Mouse (Mus musculus) spleen, adult 2 months (tissue): ENCODE data around the gene Gli1.

Experiments used
- CTCF ChIP-seq: fragments of 200-500 bp; IDR thresholded peaks from 2 replicates; pipeline ENCODE4 v1.5.1; 2011; ENCODE audit warnings: mild to moderate bottlenecking, inconsistent platforms; ENCODE audit not compliant: insufficient read depth, insufficient read length, insufficient replicate concordance; ENCODE audit errors: extremely low read depth
- POLR2A ChIP-seq: fragments of 200-500 bp; IDR thresholded peaks from 2 replicates; pipeline ENCODE4 v1.6.1; 2011; ENCODE audit warnings: low read depth, low read length, inconsistent platforms

DNA sequence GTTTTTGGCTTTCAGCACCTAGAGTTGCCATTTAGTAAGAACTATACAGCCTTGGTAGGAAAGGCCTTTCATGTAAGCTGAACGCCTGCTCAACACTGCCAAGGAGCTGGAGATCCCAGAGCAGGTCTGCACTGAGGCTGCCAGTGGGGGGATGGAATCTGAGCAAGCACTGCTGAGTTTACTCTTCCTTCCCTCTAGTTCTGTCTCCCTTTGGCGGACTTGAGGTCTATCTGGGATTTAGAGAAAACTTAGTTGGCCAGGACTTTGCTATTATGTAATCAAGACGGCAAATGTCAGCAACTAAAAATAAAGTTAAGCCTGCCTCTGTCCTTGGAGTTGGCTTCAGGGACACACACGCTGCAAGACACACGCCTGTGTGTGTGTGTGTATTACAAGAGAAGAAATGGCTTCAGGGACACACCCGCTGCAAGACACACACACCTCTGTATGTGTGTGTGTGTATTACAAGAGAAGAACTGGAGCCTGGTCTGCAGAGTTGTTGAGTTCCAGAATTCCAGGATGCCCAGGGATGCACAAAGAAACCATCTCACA, 48.7 kb downstream of the Gli1 start:
- no peak for TF ChIP-seq CTCF
- no peak for TF ChIP-seq POLR2A
